Mouse (Mus musculus) CD4-positive, CD25-positive, alpha-beta regulatory T cell, adult 4 months (primary cell): ENCODE measurements around the gene Dctn2. TPM values are rescaled to one million over a fixed set of nuclear protein-coding genes. Genes with fewer than 3 reads are reported as not detected.

Source experiments
- ATAC-seq: one replicate; pipeline ENCODE4 v1.8.0; 2017
- polyA plus RNA-seq, 2 experiments: library from polyadenylated mRNA; unstranded; fragments of 100-300 nt; shearing (Covaris generic); gene quantifications; one replicate each; pipeline ENCODE4 v1.2.1; 2017

Dctn2 gene
- polyA plus RNA-seq, 2 experiments from 2014 or later: 43.8 to 48.0 TPM

DNA sequence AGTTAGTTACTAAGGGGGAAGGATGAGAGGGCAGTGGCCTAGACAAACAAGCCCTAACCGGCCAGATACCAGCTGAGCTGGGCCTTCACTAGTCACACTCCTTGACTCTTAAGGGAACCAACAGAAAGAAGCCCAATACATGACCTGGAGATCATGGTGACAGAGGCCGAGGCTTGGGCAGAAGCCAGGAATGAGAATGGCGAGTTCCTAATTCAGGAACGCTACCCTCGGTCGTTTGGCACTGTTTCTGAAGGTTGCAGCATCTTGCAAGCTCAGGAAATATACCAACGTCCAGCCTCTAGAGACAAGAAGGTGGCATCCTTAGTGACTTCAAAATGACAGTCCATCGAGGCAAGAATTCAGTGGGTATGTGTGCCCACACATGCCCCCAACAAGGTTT lies 1.8 kb upstream of the Dctn2 start:
- ATAC-seq: no peak

DNA sequence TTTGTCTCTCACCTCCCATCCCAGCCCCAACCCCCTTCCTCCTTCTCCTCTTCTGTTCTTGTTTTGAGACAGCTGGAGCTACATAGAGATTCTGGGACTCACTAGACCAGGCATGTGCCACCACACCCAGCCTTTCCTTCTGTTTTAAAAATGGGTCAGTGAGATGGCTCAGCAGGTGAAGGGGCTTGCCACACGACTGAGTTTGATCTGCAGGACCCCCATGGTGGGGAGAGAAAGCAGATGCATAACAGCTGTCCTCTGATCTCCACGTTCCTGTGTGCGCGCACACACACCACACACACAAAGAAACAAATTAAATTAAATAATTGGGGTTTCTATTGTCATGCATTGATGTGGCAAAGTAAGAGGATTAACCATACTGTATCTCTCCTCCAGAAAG lies 1.2 kb upstream of the Dctn2 start:
- ATAC-seq: no peak

DNA sequence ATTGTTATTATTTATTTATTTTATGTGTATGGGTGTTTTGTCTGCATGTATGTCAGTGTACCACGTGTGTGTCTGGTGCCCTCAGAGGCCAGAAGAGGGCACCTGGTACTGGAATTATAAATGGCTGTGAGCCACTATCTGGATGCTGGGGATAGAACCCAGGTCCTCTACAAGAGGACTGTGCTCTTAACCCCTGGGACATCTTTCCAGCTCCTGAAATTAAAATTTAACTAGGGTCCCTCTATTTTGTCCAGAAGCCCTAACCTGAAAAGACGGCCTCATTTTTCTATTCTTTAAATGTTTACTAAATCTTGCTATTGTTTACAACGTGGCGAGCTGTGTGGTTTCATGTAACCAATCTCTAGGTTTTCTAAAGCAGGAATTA lies 449 bp upstream of the Dctn2 start:
- ATAC-seq: peak; percentile 20

DNA sequence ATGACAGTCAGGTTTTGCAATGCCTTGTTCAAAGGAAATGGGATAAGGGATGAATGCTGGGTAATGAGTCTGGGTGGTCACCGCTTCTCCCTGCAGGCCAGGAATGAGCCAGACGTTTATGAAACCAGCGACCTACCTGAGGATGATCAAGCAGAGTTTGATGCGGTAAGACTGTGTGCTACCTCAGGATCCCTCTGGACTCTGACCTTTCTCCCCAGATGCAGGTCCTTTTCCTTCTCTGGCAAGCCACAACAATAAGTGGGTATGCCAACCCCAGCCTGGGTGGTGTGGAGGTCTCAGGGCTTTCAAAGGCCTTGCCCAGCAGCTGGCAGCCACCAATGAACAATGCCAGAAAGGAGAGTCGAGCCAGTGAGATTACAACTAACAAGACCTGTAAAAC lies 1.1 kb downstream of the Dctn2 start:
- no peak for ATAC-seq

DNA sequence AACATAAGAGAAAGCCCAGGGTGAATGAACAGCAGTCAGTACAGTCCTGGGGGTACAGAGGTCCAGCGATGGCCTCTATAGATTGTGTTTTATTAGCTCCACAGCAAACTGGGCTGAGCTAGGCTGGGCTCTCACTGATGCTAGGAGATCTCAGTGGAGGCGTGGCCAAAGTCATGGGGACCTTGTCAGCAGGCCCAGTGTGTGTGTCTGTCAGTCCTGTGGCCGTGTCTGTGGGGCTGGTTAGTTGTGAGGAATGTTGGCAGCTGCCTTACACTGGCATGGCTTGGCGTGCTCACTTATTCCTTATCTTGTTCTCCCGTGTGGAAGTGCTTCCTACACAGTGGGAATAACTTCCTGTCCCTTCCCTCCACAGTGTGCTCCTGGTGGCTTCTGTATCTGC lies 2.2 kb downstream of the Dctn2 start:
- ATAC-seq: no peak

DNA sequence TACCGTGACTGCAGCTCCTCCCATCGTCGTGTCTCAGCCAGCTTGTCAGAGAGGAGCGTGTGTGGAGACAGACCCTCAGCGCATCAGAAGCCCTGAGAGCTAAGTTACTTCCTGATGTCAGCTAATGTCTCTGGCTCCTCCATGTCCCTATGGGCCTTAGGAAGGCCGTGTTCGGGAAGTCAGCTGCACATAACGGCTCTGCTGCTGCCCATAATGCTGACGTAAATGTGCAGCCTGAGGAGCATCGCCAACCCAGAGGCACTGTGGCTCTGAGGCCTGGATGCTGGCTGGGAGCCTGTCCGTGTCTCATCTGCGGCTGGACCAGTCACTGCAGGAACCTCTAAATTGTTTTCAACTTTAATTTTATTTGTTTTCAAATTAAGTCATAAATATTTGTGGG lies 2.9 kb downstream of the Dctn2 start:
- no peak for ATAC-seq

DNA sequence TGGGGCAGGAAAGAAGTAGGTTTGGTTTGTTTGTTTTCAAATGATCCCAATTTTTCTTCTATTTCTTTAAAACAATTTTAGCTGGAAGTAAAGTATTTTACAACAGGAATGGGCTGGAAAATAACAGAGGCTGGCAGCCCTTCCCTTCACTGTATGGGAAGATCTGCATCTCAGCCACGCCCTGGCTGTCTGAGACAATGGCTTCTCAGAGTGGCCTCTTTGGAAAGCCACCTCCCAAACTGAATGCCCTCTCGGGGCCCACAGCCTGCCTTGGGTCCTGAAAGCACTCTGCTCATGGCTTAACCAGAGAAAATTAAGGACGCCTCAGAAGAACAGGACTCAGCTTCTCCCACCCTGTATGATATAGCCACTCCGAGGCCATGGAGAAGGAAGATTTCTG lies 3.7 kb downstream of the Dctn2 start:
- ATAC-seq: no peak

DNA sequence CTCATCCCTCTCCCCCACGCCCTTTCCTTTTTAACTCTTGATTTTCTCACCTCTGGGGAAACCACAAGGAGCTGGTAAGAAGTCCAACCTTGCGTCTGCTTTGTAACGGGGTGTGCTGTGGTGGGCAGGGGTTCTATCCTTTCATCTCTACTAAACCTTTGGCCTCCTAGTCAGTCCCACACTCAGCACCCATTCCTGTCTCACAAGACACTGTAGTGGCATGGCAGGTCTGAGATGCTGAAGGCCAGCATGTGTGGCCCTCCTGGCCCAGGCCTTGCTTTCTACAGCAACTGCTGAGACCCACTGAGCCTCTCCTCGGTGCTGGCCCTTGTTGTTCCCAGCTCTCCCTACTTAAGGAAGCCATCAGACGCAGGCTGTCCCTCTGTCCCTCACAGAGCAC lies 6.2 kb downstream of the Dctn2 start:
- ATAC-seq: no peak

DNA sequence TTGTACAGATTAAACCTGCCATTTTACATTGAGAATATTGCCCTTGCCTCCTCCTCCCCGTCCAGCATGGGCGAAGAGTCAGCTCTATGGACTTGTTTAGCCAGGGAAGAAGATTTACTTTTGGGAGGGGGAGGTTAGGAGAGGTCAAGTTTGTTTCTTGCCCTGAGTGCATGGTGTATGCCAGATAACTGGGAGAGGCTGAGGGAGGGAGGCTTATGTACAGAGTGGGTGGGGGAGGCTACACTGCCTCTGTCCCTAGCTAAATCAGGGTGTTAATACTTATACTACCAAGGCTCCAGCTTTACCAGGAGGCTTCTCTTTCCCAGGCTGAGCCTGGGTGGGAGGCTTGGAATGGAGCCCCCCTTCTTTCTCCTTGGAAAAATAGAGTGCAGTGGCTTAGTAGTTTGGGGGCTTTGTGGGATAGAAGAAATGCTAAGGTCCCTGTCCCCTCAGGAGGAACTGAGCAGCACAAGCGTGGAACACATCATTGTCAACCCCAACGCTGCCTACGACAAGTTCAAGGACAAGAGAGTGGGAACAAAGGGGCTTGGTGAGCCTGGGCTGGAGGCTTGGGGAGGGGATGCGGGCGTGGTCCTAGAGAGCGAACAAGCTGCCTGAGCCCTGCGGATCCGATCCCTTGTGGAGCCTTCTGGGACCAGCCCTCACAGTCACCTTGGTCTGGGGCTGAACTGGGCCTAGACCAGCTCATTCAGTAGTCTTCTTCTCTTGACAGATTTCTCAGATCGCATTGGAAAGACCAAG lies 8.3 kb downstream of the Dctn2 start:
- no peak for ATAC-seq

DNA sequence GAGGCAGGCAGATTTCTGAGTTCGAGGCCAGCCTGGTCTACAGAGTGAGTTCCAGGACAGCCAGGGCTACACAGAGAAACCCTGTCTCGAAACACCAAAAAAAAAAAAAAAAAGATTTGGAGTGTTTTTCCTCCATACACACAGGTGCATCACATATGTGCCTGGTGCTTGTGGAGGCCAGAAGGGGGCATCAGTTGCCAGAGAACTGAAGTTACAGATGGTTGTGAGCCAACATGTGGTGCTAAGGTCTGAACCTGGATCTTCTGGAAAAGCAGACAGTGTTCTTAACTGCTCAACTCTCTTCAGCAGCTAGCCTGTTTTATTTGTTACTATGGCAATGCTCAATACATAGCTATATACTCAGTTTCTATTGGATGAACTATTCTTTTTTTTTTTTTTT lies 13.6 kb downstream of the Dctn2 start:
- no peak for ATAC-seq

DNA sequence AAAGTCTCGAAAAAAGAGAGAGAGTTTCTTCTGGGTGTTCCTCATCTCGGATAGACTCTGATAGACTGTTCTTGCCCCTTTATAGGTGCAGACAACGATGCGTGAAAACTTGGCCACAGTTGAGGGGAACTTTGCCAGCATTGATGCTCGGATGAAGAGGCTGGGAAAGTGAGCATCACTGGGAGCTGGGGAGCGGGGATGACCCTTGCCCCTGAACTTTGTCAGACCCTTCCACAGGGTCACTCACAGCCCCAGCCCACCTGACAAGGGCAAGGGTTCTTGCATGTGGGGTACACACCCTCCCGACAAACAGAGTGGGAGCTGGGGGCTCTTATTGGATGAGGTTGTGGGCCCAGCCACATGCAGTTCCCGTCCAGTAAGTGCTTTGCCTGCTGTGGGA lies 15.1 kb downstream of the Dctn2 start:
- no peak for ATAC-seq

DNA sequence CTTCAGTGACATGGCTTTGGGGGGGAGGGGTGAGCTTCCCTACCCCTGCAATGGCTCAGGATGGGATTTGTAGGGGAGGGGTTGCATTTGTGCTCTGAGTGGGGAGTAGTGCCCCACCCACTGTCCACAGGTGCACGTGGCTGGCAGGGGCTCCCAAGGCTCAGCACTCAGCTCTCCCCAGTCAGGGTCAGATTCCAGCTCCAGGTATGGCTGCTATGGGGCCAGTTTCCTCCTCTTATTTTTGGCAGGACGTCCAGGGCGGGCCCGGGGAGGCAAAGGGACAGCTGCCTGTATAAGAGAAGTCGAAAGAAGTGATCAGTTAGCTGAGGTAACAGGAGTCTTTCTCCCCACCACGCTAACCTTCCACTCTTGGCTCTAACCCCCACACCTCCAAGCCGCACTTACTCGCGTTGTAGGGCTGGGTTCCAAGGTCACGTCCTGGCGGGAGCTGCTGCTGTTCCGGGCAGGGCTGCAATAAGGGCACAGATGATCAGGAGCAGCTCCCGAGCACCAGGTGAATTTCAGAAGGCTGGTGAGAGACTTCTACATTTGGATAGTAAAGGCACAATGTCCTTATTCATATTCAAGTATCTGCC lies 16.6 kb downstream of the Dctn2 start:
- ATAC-seq: no peak

DNA sequence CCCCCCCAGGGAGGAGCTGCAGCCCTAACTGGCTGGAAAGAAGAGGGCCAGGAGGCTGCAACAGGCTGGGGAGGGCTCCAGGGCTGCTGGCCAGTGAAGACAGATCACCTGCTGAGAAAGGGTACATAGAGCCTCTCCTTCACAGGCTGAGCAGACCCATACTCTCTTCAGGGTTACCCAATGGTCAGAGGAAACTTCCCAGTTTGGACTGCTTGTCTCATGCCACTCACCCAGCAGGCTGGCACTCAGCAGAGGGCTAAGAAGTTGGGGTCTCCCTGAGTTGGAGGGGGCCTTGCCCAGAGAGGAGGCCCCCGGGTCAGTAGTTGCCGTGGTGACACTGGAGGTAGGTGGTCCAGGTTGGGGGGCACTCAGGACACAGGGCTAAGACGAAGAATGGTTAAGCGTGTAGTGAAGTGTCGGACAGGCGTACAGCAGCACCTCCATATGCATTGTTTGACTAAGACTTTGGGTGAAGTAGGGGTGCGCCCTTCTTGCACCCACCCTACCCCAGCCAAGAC lies 18.0 kb downstream of the Dctn2 start:
- no peak for ATAC-seq

DNA sequence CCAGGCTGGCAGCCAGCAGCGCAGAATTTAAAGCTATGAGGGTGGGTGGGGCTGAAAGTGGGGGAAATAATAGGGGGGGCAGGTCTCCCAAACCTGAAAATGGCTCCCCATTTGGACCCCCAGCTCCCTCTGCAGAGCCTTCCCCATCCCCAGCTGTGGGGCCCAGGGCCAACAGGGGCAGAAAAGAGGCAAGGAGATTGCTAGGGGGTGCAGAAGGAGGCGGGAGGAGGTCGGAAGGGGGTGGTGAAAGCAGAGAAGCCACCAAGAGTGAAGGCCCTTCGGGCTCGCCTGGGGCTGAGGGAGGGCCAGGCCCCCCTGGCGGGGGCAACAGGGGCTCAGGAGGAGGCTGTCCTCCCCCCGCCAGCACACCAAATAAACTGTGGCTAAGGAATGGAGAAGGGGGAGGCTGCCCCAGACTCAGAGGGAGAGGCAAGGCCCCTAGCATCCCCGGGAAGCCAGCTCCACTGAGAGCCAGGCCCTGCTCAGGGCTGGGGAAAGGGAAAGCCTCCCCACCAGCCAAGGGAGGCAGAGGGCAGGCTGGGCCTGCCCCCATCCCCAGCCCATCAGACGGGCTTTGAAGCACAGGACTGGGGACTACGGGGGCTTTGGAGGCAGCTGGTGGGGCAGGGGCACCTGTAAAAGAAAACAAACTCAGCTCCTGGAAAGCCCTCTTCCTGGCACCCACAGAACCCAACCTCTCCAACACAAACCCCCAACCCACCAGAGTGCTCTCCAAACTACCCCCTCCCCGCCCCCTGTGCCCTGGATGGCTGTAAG lies 18.7 kb downstream of the Dctn2 start:
- ATAC-seq: no peak

DNA sequence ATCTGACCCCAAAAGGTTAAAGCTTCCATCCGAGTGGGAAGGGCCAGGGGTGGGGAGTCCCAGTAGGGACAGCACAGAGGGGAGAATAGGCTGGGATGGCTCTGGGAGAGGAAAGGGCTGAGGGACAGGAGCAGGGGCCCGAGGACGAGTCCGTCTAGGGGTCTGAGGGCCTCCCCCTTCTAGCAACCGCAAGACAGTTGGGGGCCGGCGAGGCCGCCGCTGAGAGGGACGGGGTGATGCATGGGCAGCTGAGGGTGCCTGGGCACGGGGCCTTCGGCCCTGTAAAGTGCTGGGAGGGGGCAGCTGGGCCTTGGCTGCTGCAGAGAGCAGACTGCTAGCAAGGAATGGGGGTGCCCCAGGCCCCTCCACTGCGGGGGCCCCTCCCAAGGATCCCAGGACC lies 19.5 kb downstream of the Dctn2 start:
- no peak for ATAC-seq

DNA sequence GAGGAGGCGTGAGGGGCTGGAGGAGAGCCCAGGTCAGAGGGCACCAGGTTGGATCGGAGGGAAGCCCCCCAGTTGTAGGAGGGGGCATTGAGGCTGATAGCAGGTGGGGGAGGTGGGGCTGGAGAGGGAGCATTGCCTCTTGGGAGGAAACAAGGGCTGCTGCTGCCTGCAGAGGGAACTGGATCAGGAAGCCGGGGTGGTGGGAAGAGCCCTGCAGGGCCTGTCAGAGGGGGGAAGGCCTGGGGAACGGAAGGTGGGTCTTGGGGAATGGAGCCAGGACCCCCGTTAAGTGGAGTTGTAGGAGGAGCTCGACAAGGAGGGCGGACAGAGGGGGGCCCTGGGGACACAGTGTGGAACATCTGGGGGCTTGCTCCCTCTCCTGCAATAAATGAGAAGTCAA lies 20.0 kb downstream of the Dctn2 start:
- ATAC-seq: no peak

DNA sequence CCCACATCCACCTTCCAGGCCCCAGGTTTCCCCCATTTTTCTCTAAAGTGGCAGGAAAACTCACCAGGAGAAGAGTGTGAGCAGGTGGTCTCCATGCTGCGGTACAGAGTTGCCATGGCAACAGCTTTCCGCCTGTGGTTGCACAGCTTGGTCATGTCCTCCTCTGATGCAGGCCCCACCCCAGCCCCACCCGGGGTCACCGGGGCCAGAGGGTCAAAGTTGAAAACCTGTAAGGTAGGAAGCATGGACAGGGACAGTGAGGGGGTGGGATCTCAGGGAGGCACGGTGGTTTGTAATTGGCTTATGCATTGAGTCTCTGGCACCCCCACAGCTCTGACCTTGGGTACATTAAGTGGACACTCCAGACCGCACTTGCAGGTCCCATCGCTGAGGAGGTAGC lies 20.6 kb downstream of the Dctn2 start:
- no peak for ATAC-seq

DNA sequence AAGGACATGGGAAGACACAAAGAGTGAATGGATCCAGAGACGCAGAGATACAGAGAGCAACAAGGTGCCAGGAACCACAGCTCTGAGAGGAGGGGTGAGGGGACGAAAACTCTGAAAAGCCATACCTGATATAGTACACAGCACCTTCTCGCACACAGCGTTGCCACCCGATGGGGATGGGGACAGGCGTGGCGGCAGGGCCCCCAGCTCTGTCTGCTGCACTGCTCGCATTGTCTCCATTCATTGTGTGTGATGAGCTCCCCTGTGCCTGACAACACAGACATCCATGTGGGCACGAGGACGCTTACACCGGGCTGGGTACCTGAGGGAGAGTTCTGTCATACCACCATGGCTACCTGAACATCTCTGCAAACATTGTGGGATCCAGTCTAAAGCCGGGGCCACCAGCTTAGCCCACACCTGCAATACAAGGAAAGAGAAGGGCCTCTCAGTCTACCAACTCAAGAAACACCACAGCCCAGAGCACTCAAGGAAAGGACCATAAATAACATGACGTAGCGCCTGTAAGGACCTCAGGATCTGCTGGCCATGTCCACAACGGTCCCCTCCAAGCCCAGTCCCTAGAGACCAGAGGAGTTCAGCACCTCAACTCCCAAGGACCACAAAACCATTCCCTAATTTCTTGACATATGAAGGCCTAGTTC lies 21.2 kb downstream of the Dctn2 start:
- no peak for ATAC-seq

DNA sequence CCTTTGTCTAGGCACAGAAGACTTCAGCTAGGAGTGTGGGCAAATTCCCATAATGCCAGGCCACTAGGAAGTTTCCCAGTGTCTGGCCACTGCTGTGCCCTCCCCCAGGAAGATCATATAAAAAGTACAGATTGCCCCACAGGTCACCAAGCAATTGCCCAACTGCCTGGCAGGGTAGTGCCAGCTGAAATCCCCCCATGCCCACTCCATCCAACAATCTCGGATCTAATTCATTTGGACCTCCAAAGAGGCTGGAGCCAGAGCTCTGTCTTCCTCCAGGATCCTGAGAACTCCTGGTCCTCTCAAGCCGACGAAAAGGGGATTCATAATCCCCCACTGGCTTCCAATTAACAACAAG lies 21.7 kb downstream of the Dctn2 start:
- no peak for ATAC-seq

DNA sequence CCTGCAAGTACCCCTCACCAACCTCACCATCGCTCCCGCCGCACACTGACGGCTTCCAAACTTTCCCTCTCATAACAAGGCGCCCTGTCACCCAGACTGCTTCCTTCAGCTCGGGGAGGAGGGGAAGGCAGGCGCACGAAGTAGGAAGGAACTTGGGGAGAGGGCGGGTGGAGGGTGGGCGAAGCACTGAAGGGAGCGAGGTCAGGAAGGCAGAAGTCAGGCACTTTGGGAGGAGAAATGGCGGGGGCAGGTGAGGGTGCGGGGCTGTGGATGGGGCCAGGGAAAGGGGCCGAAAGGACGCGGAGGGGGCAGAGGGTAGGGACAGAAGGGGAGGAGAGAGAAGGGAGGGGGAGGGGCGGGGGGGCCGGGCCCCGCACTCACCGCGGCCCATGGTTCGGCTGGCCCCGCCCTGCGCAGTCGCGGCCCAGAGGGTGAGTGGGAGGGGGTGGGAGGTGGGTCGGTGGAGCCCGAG lies 22.2 kb downstream of the Dctn2 start:
- no peak for ATAC-seq

DNA sequence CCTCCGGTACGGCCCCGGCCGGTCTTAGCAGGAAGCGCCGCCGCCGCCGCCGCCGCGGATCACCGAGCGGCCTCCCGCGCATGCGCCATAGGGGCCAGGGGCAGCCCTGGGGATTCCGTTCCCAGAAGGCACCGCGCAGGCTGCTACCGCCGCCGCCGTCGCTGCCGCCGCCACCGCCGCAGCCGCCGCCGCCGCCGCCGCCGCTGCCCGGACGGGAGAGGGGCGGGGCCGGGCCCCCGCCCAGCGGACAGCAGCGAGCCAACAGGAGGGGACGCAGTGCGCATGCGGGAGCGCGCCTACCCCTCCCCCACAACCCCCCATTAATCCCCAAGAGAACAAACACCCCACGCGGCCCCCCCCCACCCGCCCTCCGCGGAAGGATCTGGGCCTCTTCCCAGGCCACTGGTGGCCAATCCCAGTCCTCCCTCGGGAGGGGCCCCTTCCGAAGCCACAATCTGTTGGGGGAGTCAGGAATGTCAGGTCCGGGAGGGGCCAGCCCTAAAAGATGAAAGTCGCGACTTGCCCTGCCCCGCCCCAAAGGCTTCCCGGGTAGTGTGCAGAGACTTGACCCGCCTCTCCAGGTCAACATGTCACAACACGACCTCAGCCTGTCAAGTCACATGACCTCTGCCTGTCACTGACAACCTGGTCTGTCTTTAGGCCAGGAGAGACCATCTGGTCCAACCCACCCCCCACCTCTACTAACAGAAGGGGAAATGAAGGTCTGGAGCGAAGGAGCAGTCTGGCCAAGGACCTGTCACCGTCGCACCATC lies 22.8 kb downstream of the Dctn2 start, which contains the start of gene Mbd6:
Gene Mbd6, minus strand, starts transcription at position 219 of the 773 bp plus-strand sequence.
- peak; percentile 28 for ATAC-seq

DNA sequence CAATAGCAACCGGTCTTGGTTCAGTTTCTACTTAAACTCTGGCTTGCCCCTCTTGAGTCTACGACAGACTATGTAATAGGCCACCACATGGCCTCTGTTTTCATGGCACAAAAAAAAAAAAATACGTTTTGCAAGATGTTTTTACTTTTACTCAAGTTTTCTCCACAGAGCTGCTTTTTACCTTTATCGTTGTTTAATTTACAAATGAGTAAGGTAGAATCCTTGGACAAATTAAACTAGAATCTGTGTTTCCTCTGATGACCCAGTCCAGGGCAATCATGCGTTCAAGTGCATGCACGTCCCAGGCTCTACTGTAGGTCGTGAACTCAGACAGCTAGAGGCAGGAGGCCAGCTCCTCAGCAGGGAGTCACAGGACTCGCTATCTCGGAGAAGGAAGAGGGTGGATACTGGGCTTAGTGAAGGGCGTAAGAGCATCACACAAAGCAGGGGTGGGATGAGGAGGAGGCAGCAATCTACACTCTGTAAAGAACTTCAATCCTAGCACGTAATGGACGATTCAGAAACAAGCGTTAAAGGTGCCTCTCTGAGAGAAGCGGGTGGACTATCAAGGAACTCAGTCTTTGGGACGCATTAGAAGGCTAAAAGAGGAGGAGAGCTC lies 23.5 kb downstream of the Dctn2 start:
- peak; percentile 33 for ATAC-seq
